Mouse (Mus musculus) cortical plate, adult 2 months (tissue): ENCODE results near the gene Nmd3.

Experiments used
- CTCF ChIP-seq: fragments of 200-500 bp; IDR thresholded peaks from 2 replicates; pipeline ENCODE4 v1.5.1; 2011; ENCODE audit warnings: mild to moderate bottlenecking, control low read depth, low read length; ENCODE audit not compliant: insufficient read depth; ENCODE audit errors: extremely low read depth
- POLR2A ChIP-seq: fragments of 200-500 bp; IDR thresholded peaks from 2 replicates; pipeline ENCODE4 v1.6.1; 2011; ENCODE audit warnings: mild to moderate bottlenecking, low read length, control low read depth; ENCODE audit not compliant: insufficient read depth; ENCODE audit errors: extremely low read depth

- TF ChIP-seq CTCF (no peak), POLR2A (no peak)
These were observed 75.7 kb downstream of the Nmd3 start for GRCm38 (mm10) chr3:69797533-69797932.
